In the genomic region with DNA sequence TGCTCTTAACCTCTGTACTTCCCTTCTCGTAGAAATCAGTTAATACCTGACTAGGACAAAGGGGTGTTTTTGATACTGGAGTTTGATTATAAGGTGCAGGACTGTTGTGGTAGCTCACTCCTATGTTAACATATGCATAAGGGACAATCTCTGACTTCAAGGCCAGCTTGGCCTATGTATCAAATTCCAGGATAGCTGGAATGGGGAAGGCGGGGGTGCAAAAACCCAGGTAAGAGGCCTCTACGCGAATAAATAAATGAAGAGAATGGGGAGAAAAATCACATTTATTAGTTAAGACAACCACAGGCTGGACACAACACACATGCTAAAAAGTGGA, we compare ENCODE assay signal across 7 mouse cellular contexts. TPM values are rescaled to one million over a fixed set of nuclear protein-coding genes. Genes with fewer than 3 reads are reported as not detected.
DNase-seq lines count a peak whose midpoint lies in the region; ATAC-seq and TF ChIP-seq lines count a peak whose summit lies in the region.

No protein-coding gene starts in this region.

- WGBS in lung, postnatal 0 days = 62% methylated on average over 4 of the region's 4 CpGs
- WGBS in forebrain, embryonic 13.5 days = 69% methylated on average over 4 of the region's 4 CpGs
- WGBS in limb, embryonic 13.5 days = 66% methylated on average over 4 of the region's 4 CpGs
- 64% methylated on average over 4 of the region's 4 CpGs for WGBS in stomach, embryonic 14.5 days

- no peak for DNase-seq in lung, postnatal 0 days (ENCODE audit: low spot score)
- no peak for DNase-seq in lung, postnatal 10 days
- no peak for DNase-seq in left cerebral cortex, postnatal 14 days (ENCODE audit: low spot score in 2 of 2)

- peak overlapping the region; percentile 75; the same call in 1 of the 2 replicates for H3K9ac ChIP-seq in lung, postnatal 0 days (replicated peaks; ENCODE audit: low read depth)
- H3K9ac ChIP-seq in forebrain, embryonic 13.5 days = no peak overlapping the region
- no peak overlapping the region for H3K9ac ChIP-seq in limb, embryonic 13.5 days
- H3K9ac ChIP-seq in stomach, embryonic 14.5 days (replicated peaks; ENCODE audit: low read depth, low read length) = no peak overlapping the region

- H3K27ac ChIP-seq in lung, postnatal 0 days (ENCODE audit: low read length) = peak overlapping the region; percentile 95
- peak overlapping the region; percentile 88 for H3K27ac ChIP-seq in forebrain, embryonic 13.5 days
- H3K27ac ChIP-seq in limb, embryonic 13.5 days = peak overlapping the region; percentile 98
- peak overlapping the region; percentile 68; the same call in 1 of the 2 replicates for H3K27ac ChIP-seq in stomach, embryonic 14.5 days (ENCODE audit: low read length)

- peak overlapping the region; percentile 68; the same call in 1 of the 2 replicates for H3K4me3 ChIP-seq in lung, postnatal 0 days (ENCODE audit: low read depth, low read length)
- no peak overlapping the region for H3K4me3 ChIP-seq in forebrain, embryonic 13.5 days
- peak overlapping the region; percentile 86 for H3K4me3 ChIP-seq in limb, embryonic 13.5 days
- no peak overlapping the region for H3K4me3 ChIP-seq in stomach, embryonic 14.5 days (ENCODE audit: low read depth, low read length)

- H3K4me2 ChIP-seq in lung, postnatal 0 days (replicated peaks; ENCODE audit: low read depth, low read length) = peak overlapping the region; percentile 91; the same call in 1 of the 2 replicates
- H3K4me2 ChIP-seq in forebrain, embryonic 13.5 days = no peak overlapping the region; the same call in 1 of the 2 replicates
- peak overlapping the region; percentile 73 for H3K4me2 ChIP-seq in limb, embryonic 13.5 days (replicated peaks)
- H3K4me2 ChIP-seq in stomach, embryonic 14.5 days (replicated peaks; ENCODE audit: low read depth, low read length) = no peak overlapping the region

- TF ChIP-seq EP300 in lung, postnatal 0 days (IDR thresholded peaks at IDR 0.05) = no peak

- no peak; the same call in 1 of the 2 replicates for ATAC-seq in lung, postnatal 0 days
- ATAC-seq in forebrain, embryonic 13.5 days = no peak
- no peak for ATAC-seq in limb, embryonic 13.5 days (ENCODE audit: low FRiP score, low read depth)
- ATAC-seq in stomach, embryonic 14.5 days (ENCODE audit: insufficient number of reproducible peaks, insufficient read depth, low FRiP score, low read depth) = no peak
- ATAC-seq in monocyte, adult 5-6 weeks (replicated peaks; ENCODE audit: insufficient number of reproducible peaks, low FRiP score, low TSS enrichment, poor library complexity, severe bottlenecking) = no peak; the same call in 1 of the 2 replicates

- intact Hi-C loops in left cerebral cortex, postnatal 14 days (cut with DNase I) = loop anchor here (10.0 kb wide), 1 partner anchor 525 kb away; a partner anchor contains a TSS

- H3K27me3 ChIP-seq in lung, postnatal 0 days (replicated peaks; ENCODE audit: insufficient read depth, low read length) = no peaks in the 10 kb centered on the region
- H3K27me3 ChIP-seq in forebrain, embryonic 13.5 days = no peaks in the 10 kb centered on the region
- no peaks in the 10 kb centered on the region for H3K27me3 ChIP-seq in limb, embryonic 13.5 days
- no peaks in the 10 kb centered on the region for H3K27me3 ChIP-seq in stomach, embryonic 14.5 days (ENCODE audit: control insufficient read depth, insufficient read depth, low read length)

- no peaks in the 10 kb centered on the region for H3K9me3 ChIP-seq in lung, postnatal 0 days (ENCODE audit: low read length)
- no peaks in the 10 kb centered on the region for H3K9me3 ChIP-seq in forebrain, embryonic 13.5 days (replicated peaks)
- H3K9me3 ChIP-seq in limb, embryonic 13.5 days = no peaks in the 10 kb centered on the region
- H3K9me3 ChIP-seq in stomach, embryonic 14.5 days (ENCODE audit: control insufficient read depth, low read depth, low read length) = no peaks in the 10 kb centered on the region

- no peak for TF ChIP-seq CTCF in lung, postnatal 0 days (IDR thresholded peaks at IDR 0.05)

- peaks cover 30% of the 10 kb centered on the region; the same call in 1 of the 2 replicates for H3K36me3 ChIP-seq in lung, postnatal 0 days (ENCODE audit: insufficient read depth, low read length)
- H3K36me3 ChIP-seq in forebrain, embryonic 13.5 days (ENCODE audit: poor library complexity, severe bottlenecking) = peaks cover 65% of the 10 kb centered on the region
- H3K36me3 ChIP-seq in limb, embryonic 13.5 days = peaks cover 66% of the 10 kb centered on the region
- peaks cover 55% of the 10 kb centered on the region for H3K36me3 ChIP-seq in stomach, embryonic 14.5 days (ENCODE audit: control insufficient read depth, insufficient read depth, low read length)

- peaks cover 7% of the 10 kb centered on the region; the same call in 1 of the 2 replicates for H3K4me1 ChIP-seq in lung, postnatal 0 days (ENCODE audit: insufficient read depth, low read depth, low read length)
- H3K4me1 ChIP-seq in forebrain, embryonic 13.5 days = peaks cover 15% of the 10 kb centered on the region
- H3K4me1 ChIP-seq in limb, embryonic 13.5 days = peaks cover 22% of the 10 kb centered on the region
- no peaks in the 10 kb centered on the region; the same call in 1 of the 2 replicates for H3K4me1 ChIP-seq in stomach, embryonic 14.5 days (ENCODE audit: control insufficient read depth, insufficient read depth, low read length)

RNA-seq across cellular contexts. Expression of a gene that starts 0.7 kb away (rescaled TPM):
- polyA plus RNA-seq in lung, postnatal 0 days (2015; fragmentation: Nextera tagmentation; extraction: Ambion mirVana) = 9.0 and 9.1 TPM in 2 replicates
- 9.6 and 10.0 TPM in 2 replicates for polyA plus RNA-seq in forebrain, embryonic 13.5 days (2015; fragmentation: Nextera tagmentation; extraction: Ambion mirVana)
- 13.2 and 15.0 TPM in 2 replicates for polyA plus RNA-seq in limb, embryonic 13.5 days (2015; fragmentation: Nextera tagmentation; extraction: Ambion mirVana)
- polyA plus RNA-seq in stomach, embryonic 14.5 days (2014; fragmentation: Nextera tagmentation; extraction: Ambion mirVana) = 10.1 and 11.8 TPM in 2 replicates
- total RNA-seq in left cerebral cortex, postnatal 14 days (2021) = 1 to 10 TPM; 3.6 to 4.3 TPM
- 18.3 to 21.0 TPM (median 19.8 TPM) in 3 replicates for total RNA-seq in monocyte, adult 5-6 weeks (2017)

RNA-seq across cellular contexts. Expression of a gene that starts 8.9 kb away (rescaled TPM):
- 296 and 352 TPM in 2 replicates for polyA plus RNA-seq in lung, postnatal 0 days (2015; fragmentation: Nextera tagmentation; extraction: Ambion mirVana)
- 503 and 514 TPM in 2 replicates for polyA plus RNA-seq in forebrain, embryonic 13.5 days (2015; fragmentation: Nextera tagmentation; extraction: Ambion mirVana)
- polyA plus RNA-seq in limb, embryonic 13.5 days (2015; fragmentation: Nextera tagmentation; extraction: Ambion mirVana) = 359 and 363 TPM in 2 replicates
- 396 and 414 TPM in 2 replicates for polyA plus RNA-seq in stomach, embryonic 14.5 days (2014; fragmentation: Nextera tagmentation; extraction: Ambion mirVana)
- 100 to 1,000 TPM; 574 to 616 TPM for total RNA-seq in left cerebral cortex, postnatal 14 days (2021)
- 2,968 to 3,655 TPM (median 3,142 TPM) in 3 replicates for total RNA-seq in monocyte, adult 5-6 weeks (2017)

RNA-seq across cellular contexts. Expression of a gene that starts 9.0 kb away (rescaled TPM):
- 9.5 and 12.1 TPM in 2 replicates for polyA plus RNA-seq in lung, postnatal 0 days (2015; fragmentation: Nextera tagmentation; extraction: Ambion mirVana)
- polyA plus RNA-seq in forebrain, embryonic 13.5 days (2015; fragmentation: Nextera tagmentation; extraction: Ambion mirVana) = 19.5 and 21.6 TPM in 2 replicates
- 23.5 and 28.9 TPM in 2 replicates for polyA plus RNA-seq in limb, embryonic 13.5 days (2015; fragmentation: Nextera tagmentation; extraction: Ambion mirVana)
- polyA plus RNA-seq in stomach, embryonic 14.5 days (2014; fragmentation: Nextera tagmentation; extraction: Ambion mirVana) = 22.0 and 22.7 TPM in 2 replicates
- total RNA-seq in left cerebral cortex, postnatal 14 days (2021) = 10 to 100 TPM in 1 of 2 experiments, 1 to 10 TPM in 1; 8.3 to 12.0 TPM
- 19.5 to 54.4 TPM (median 22.2 TPM) in 3 replicates for total RNA-seq in monocyte, adult 5-6 weeks (2017)

RNA-seq across cellular contexts. Expression of a gene that starts 29.0 kb away (rescaled TPM):
- polyA plus RNA-seq in lung, postnatal 0 days (2015; fragmentation: Nextera tagmentation; extraction: Ambion mirVana) = 2.5 and 4.1 TPM in 2 replicates
- 0.54 and 1.0 TPM in 2 replicates for polyA plus RNA-seq in forebrain, embryonic 13.5 days (2015; fragmentation: Nextera tagmentation; extraction: Ambion mirVana)
- polyA plus RNA-seq in limb, embryonic 13.5 days (2015; fragmentation: Nextera tagmentation; extraction: Ambion mirVana) = 1.4 and 2.2 TPM in 2 replicates
- polyA plus RNA-seq in stomach, embryonic 14.5 days (2014; fragmentation: Nextera tagmentation; extraction: Ambion mirVana) = 1.9 and 2.8 TPM in 2 replicates
- total RNA-seq in left cerebral cortex, postnatal 14 days (2021) = under 1 TPM in 1 of 2 experiments, not detected in 1; 0.21 TPM
- 44.9 to 93.4 TPM (median 91.7 TPM) in 3 replicates for total RNA-seq in monocyte, adult 5-6 weeks (2017)

RNA-seq across cellular contexts. Expression of a gene that starts 29.6 kb away (rescaled TPM):
- polyA plus RNA-seq in lung, postnatal 0 days (2015; fragmentation: Nextera tagmentation; extraction: Ambion mirVana) = 163 and 172 TPM in 2 replicates
- polyA plus RNA-seq in forebrain, embryonic 13.5 days (2015; fragmentation: Nextera tagmentation; extraction: Ambion mirVana) = 12.4 and 13.7 TPM in 2 replicates
- 33.5 and 36.8 TPM in 2 replicates for polyA plus RNA-seq in limb, embryonic 13.5 days (2015; fragmentation: Nextera tagmentation; extraction: Ambion mirVana)
- 41.9 and 45.2 TPM in 2 replicates for polyA plus RNA-seq in stomach, embryonic 14.5 days (2014; fragmentation: Nextera tagmentation; extraction: Ambion mirVana)
- total RNA-seq in left cerebral cortex, postnatal 14 days (2021) = 10 to 100 TPM; 19.2 to 21.7 TPM
- total RNA-seq in monocyte, adult 5-6 weeks (2017) = 46.9 to 75.5 TPM (median 51.4 TPM) in 3 replicates

Comparison
In these comparisons a context has a peak if more than half of its experiments do, and no peak if none do; other contexts are left out.
1. H3K4me2 ChIP-seq: peak in lung, postnatal 0 days (single experiment) and limb, embryonic 13.5 days (single experiment); none in forebrain, embryonic 13.5 days (single experiment) and stomach, embryonic 14.5 days (single experiment).
2. H3K4me3 ChIP-seq: peak in lung, postnatal 0 days (single experiment) and limb, embryonic 13.5 days (single experiment); none in forebrain, embryonic 13.5 days (single experiment) and stomach, embryonic 14.5 days (single experiment).
3. Peak in every context shown above with its lines, with median percentiles within 50 percentile points of each other: H3K27ac ChIP-seq.